Mouse (Mus musculus): ENCODE results near the gene Rtn1.
"Not testable (repeated sequence)": the region's sequence is repeated elsewhere in the genome, so short reads cannot be mapped to it uniquely, and the experiment has no call there.

Gene Rtn1

DNA sequence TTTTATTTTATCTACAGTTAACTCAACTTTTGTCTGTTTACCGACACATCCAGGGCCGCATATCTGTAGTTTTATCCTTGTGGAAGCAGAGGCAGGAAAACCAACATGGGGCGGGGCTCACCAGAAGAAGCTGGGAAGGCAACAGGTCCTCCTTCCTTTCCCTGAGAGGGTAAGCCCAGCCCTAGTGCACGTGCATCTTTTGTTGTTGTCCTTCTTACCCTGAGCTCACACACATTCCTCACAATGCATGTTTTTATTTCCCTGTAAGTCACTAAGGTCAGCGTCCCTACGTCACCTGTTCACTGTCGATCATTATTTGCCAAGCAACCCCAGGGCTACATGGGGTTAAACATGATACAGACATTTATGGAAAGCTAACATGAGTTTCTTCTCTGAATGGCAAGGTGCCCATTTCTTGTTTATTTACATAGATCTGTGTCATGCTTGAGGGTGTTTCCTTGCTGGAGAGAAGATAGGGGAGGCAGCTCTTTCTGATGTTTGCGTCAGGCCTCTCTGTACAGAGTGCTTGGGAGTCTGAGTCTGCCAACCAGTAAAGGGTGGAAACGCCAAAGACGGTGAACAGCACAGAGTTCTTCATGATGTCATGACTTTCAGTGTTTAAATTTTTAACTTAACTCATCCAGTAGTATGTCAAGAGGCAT lies 84.5 kb downstream of the Rtn1 start:
- ATAC-seq (ENCODE audit: low TSS enrichment) = no peak

DNA sequence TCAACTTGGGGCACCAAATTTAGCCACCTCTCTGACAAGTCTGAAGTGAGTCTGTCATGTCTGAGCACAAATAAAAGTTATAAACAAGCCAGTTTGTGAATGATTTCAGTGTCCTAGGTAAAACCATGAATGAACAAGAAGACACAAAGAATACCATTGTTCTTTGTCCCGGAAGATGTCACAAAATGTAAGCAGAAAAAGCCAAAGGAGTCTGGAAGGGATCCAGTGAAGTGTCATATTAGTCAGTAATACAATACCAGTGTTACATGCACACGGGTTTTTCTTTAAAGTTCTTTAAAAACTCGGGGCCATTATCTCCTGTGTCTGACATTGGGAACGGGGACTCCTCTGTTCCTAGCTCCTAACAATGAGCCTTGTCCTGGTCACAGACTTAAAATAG lies 85.1 kb downstream of the Rtn1 start:
- ATAC-seq (ENCODE audit: low TSS enrichment) = no peak

DNA sequence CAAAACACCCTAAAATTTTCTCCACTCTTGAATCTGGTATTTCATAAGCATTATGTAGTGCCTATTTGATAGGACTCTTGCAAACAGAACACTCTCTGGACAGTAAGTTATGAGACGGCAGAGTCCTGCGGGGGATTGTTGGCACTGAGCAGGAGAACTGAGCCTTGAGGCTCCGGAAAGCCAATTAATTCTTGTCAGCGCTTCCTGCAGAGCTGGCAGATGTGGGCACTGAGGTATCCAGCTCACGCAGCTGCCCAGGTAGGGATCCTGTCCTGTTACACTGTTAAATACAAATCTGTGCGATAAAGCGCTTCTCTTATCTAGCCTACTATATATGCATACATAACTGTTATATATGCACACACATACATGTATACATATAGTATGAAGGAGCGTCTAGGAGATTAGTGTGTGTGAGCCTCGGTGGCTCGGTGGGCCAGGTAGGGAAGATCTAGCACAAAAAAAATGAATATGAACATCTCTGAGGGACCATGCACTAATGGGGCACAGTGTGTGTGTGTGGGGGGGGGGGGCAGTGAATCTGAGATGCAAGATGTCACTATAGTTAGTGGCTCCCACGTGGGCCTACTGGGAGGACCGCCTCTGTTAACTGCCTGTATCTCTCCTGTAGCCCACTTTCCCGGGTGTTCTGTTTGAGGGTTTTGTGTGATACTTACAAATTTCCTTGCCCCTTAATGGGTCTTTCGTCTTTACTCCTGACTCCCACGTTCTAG lies 93.0 kb downstream of the Rtn1 start:
- ATAC-seq (ENCODE audit: low TSS enrichment) = no peak

DNA sequence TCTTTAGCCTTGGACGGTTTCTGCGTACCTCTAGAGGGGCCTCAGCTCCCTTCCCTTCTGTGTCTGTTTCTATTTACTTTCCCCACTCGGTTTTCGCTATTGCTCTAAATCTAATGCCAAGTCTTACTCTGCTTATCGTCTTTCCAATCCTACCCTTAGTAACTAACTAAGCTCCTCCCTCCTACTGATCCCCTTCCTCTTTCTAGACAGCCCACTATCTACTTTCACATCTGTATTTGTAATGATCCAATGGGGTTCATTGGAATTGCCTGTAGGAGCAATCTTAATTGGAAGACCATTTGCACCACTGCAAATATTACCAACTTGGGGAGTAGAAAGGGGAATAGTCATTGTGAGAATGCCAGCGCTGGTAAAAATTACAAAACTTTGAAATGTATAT lies 98.0 kb downstream of the Rtn1 start:
- ATAC-seq (ENCODE audit: low TSS enrichment) = no peak

DNA sequence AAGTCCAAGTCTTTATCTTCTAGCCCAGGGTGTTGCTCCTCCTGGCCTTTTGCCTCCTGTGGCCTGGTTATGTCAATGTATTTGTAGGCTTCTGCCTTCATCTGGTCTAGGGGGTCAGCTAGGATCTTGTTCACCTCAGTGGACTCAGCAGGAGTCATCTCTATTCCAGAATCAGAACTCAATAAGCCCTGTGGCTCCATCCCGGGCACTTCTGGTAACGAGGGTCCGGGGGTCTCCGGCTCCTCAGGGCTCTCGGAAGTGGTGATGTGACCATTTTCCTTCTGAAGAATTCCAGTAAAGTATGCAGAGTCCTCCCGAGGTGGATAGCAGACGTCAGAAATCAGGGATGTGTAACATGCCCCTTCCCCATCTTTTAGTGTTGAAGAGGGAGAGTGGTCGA lies 100.3 kb downstream of the Rtn1 start:
- ATAC-seq (ENCODE audit: low TSS enrichment) = no peak

DNA sequence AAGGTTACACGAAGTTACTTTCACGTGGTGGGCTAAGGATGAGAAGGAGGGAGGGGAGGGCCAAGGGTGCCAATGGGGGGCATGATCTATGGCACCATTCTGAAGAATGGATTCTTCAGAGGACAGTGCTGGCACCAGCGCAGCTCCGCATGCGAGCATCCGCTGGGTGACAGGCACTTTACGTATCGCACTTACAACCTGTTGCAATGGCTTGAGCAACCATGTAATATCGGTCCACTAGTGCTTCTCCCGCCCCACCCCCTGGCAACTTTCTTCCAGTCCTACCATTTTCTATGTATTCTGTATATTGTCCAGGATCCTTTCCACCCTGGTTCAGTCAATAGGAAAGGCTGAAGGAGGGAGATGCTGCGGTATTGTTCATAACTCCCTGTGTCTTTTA lies 102.6 kb downstream of the Rtn1 start:
- no peak for ATAC-seq (ENCODE audit: low TSS enrichment)

DNA sequence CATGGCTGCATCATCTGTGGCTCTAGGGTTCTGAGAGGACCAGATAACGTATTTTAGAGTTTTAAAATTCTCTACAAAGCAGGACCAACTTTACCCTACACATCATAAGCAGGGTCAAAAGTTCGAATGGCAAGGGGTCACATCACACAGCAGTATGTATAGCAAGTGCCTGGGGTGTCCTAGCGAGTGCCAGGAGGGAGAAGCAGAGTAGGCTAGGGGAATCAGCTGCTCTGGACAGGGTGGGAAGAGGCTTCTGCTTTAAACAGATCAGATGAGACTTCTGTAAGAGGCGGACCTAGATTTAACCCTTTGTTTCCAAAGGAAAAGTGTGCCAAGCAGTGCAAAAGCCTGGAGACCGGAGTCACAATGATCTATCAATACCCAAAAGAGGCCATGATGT lies 103.4 kb downstream of the Rtn1 start:
- ATAC-seq (ENCODE audit: low TSS enrichment) = no peak

DNA sequence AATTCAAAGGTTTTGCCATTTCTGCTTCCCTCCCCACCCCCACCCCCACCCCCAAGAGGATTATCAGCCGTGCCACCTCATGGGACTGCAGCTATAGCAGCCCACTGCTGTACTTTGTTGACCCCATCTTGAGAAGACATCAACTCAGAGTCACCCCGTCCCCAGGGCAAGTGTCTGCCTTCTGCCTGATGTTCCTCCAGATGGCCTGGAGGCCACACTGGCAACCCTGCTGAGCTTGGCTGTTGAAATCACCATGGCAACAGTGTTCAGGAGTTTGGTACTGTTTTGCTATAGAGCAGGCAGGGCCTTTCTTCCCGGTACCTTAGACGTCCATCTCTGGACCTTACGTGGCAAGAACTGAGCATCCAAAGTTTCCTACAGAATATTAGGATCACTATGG lies 103.9 kb downstream of the Rtn1 start:
- peak; percentile 64; the same call in 1 of the 2 replicates for ATAC-seq (ENCODE audit: low TSS enrichment)

DNA sequence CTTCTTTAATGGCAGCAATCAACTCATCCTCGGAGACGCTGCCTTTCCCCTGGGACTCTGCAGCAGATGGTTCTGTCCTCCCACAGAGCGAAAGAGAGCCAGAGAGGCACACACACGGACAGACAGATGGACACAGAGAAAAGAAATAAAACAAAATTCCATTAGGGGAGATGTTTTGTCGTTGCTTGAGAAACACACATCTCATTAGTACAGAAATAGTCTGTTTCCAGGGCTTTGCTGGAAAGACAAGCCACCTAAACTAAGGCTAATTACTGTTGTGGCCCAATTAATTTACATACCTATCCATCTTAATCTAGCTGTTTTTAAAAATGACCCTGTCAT lies 104.5 kb downstream of the Rtn1 start:
- ATAC-seq (ENCODE audit: low TSS enrichment) = no peak

DNA sequence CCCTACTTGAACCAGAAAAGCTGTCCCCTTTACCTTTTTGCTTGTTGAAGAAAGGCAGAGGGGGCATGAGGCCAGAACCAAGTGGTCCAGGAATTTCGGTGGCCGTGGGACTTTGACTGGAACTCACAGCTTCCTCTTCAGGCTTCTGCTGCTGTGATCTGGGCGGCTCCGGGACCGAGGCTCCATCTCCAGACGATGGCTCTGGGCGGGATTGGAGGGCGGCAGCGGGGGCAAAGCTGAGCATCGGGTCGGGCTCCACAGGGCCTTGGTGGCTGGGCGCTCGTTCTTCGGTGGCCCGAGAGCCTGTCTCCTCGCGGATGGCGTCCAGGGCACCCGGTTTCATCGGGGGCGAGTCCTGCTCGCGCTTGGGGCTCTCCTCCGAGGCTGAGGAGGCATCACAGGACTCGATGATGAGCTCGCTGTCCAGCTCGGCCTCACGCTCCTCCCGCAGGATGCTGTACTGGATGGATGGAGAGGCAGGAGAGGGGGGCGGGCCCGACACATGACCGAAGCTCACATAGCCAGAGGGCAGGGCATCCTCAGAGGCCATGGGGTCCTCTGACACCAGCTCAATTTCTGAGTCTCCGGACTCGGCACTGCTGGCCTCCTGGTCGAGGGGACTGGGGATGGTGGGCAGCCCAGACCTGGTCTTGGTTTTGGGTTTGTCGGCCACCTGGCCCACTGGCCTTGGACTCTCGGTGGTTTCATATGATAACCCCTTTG lies 105.1 kb downstream of the Rtn1 start:
- ATAC-seq (ENCODE audit: low TSS enrichment) = no peak

DNA sequence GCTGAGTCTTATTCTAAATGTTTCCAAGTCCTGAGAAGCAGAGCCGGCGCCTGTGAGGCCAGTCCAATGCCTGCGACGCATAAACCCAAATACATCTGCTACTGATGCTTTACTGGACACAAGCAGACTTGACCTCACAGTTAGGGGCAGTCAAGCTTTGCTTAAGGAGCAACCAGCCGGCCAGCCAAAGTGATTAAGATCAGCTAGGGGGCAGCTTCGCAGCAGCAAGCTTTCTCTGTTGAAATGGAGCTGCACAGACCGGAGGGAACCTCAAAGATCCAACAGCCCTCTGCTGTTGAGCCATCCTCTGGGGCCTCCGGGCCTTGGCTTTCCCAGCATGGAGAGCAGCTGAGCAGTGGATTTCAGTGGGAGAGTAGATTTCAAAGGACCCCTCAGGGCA lies 107.4 kb downstream of the Rtn1 start:
- no peak for ATAC-seq (ENCODE audit: low TSS enrichment)

DNA sequence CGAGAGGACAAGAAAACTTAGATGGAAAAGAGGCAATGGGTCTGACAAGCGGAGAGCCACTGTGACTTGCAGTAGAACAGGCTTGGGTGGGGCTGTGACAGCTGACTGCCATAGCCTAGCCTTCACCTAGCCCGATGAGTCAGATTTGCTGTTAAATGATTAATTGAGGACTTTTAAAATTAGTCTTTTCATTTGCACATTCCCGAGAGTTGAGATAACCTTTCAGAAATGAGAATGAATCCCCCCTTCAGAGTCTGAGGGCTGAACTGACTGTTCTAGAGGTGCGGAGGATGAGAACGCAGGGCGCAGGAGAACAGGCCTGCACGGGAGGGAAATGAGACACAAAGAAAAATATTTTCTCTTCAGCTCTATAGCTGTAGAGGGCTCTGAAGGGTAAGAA lies 107.9 kb downstream of the Rtn1 start:
- no peak for ATAC-seq (ENCODE audit: low TSS enrichment)

DNA sequence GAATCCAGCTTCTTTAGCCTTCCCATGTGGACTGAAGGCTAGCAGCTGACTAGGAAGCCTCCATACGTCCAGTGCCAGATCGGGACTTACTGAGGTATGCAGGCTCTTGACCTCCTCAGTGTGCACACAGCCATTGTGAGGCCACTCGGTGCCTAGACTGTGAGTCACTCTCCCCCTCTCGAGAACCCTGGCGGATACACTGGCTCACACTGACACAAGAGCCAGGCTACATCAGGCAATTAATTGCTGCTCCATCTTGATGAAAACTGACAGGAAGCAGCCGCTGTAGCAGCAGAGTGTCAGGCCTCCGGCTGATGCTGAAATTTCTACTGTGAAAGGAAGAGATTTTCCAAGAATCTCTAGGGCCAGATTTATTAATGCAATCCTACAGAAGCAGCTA lies 110.6 kb downstream of the Rtn1 start:
- no peak for ATAC-seq (ENCODE audit: low TSS enrichment)

DNA sequence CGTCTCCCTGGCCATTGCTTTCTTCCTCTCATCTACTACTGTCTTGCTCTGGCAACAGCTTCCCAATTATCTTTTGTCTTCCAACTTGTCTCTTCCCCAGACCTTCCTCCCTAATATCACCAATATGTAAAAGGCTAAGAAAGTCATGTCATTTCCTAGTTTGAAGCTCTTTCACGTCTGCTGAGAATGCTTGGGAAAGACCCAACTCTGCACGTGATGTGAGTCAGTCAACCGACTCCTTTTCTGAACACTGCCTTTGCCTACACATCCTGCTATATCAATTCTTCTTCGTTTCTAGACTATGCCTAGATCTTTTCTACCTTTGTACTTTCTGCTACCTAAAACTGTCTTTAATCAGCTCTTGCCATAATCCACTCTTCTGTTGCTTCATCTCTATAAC lies 112.3 kb downstream of the Rtn1 start:
- ATAC-seq (ENCODE audit: low TSS enrichment) = no peak

DNA sequence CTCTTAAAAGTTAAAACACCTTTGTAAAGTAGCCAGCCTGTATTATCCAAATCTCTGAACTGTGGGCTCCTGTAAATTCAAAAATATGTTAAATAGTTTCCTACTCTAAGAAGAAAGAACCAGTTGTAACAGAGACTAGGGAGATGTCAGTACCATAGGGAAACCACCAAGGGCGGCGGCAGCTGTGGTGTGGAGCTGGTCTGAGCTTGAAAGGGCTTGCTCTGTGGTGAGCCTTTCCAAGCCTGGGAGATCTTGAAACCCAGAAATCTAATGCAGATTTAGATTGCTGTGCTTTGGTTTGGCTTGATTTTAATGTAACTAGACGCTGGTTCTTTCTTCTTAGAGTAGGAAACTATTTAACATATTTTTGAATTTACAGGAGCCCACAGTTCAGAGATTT lies 115.7 kb downstream of the Rtn1 start:
- not testable (repeated sequence) for ATAC-seq (ENCODE audit: low TSS enrichment)

DNA sequence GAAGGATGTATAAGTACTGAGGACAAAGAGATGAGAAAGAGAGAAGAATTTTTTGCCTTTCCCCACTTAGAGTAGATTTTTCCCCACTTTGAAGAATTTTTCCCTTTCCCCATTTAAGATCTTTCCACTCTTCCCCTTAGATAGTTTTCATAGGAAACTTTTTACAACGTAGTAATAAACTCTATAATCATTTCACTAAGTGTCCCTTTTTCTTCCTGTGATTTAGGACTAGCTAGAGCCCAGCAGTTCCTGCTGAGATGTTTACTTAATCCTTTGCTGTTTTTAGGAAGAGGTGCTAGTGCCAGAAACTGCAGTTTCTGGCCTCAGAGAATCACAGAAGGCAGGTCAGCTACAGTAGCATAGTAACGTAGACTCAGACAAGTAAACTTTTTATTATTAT lies 116.3 kb downstream of the Rtn1 start:
- ATAC-seq (ENCODE audit: low TSS enrichment) = no peak

DNA sequence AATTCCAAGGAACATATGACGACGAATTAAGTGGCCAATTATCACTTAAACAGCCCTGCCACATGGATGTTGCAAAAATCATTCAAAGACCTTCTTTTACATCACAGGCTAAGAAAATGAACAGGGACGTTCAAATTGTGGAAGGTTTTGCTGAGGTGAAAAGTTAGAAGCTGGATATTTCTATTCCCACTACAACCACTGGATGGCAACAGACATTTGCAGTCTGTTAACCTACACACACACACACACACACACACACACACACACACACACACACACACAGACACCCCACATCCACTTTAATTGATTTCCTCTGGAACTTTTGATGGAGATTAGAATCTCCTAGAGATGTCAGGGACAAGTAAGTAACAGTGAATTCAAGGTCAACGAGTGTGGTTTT lies 117.6 kb downstream of the Rtn1 start:
- no peak for ATAC-seq (ENCODE audit: low TSS enrichment)

DNA sequence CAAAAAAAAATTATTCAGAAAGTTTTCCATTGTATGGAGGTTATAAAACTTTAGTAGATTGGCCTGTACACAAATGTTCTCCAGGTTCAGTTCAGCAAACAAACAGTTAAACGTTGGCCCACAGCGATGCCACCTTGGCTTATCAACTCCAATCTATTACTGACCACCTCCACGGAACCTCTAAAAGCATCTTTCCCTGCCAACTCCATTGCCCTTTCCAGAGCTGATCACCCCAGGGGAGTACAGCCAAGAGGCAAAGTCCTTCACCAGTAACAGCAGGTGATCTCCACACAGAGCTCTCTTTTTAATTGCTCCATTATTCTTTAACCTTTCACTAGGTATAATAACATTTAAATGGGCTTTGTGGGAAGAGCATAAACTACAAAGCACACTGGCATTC lies 120.6 kb downstream of the Rtn1 start:
- ATAC-seq (ENCODE audit: low TSS enrichment) = no peak

DNA sequence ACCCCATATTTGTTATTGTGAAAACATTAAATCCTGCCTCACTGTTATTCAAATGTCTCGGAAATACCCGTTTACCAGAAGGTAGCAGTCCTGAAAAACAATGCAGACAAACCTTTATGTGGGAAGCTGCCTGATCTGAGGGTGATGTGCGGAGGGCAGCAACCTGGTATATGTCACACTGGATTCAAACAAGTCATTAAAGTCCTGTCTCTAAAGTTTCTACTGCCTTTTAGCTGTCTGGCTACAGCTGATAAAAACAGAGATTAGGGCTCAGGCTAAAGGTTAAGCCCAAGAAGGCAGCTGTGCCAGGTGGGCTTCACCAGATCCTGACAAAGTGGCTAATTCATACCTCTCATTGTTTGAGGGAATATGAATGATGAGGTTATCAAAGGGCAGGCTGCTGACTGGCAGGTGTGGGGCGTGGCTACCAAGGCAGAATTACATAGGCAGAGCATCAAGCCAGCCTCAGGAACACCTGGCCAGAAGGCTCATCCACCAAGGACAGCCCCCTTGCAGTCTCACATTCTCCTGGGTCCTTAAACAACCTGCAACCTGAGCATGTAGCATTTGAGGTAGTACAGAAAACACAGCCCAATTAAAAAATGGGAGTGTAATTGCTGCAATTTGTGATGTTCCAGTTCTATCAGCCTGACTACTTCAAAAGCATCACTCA lies 121.4 kb downstream of the Rtn1 start:
- ATAC-seq (ENCODE audit: low TSS enrichment) = no peak

DNA sequence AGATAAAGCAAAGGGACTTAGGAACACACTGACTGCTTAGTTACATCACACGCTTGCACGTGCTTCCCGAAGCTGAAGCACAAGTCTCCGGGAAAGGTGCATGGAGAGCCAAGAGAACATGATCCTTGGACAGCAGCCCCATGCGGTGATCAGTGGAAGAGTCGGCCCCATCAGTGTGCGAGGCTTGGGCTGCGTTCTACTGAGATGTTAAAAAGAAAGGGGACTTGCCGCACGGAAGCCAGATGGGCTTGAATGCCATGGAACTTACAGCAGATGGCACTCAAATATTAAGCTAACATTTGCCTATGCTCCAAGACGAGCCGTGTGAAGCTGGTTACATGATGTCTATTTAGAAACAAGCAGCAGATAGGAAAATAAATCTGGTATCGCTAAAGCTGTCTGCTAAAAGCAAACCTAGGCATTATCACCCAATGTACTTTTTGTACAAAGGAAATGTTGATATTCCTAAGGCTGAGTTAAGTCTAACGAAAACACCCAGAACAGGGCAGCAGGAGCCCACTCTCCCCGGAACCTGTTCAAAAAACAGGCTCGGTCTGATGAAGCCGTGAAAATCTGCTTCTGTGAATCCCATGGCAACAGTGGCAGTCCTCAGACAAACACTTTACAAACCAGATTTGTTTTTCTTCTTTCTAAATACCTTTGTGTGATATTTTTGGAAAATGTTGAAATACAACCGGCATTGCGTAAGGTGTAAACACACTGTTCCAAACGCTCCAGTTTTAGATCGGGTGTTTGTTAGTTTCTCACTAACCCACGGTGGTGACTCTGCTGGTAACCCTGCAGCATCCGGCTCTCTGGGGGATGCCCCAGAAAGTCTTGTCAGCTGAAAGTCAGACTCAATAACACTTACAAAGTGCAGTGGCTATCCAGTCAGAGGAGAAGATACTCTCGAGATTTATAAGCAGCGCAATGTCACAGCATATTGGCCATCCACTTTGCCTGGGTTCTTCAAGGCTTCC lies 123.2 kb downstream of the Rtn1 start:
- peak; percentile 90 for ATAC-seq (ENCODE audit: low TSS enrichment)

DNA sequence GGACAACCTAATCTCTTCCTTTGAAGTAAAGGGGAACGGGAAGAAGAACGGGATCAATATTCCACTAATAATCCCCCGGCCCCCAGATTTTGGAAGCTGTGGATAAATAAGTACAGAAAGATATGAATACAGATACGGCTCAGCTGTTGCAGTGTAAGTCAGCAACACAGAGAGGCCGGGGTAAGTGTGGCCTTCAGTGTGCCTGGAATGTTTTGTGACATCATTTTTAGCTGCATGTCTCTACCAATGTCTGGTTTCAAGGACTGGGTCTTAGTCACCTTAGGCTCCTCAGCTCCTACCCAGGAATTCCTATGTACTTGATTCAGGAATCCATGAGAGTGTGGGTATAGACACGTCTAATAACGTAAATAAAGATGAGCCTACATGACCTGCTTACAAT lies 124.3 kb downstream of the Rtn1 start:
- no peak for ATAC-seq (ENCODE audit: low TSS enrichment)
